Comparison of ENCODE assay signal across 8 mouse cellular contexts in genomic region chr17:7927582-7928535, GRCm38 (mm10). TPM values are rescaled to one million over a fixed set of nuclear protein-coding genes. Genes with fewer than 3 reads are reported as not detected.
DNase-seq lines count a peak whose midpoint lies in the region; ATAC-seq lines count a peak whose summit lies in the region.

No protein-coding gene starts in this region.

- H3K36me3 ChIP-seq in hindbrain, embryonic 10.5 days: no peaks in the 10 kb centered on the region
- H3K36me3 ChIP-seq in hindbrain, embryonic 12.5 days: no peaks in the 10 kb centered on the region

- ATAC-seq in hindbrain, embryonic 12.5 days (ENCODE audit: low FRiP score): no peak
- peak; percentile 62 for ATAC-seq in activated CD4-positive, CD25-positive, alpha-beta regulatory T cell, adult 4 months
- peak; percentile 69 for ATAC-seq in common myeloid progenitor, adult 5-6 weeks (replicated peaks; ENCODE audit: low read depth, poor library complexity, severe bottlenecking)

- no peak overlapping the region for H3K4me3 ChIP-seq in hindbrain, embryonic 10.5 days
- no peak overlapping the region for H3K4me3 ChIP-seq in hindbrain, embryonic 12.5 days

- H3K9ac ChIP-seq in hindbrain, embryonic 12.5 days: no peak overlapping the region

- 71% methylated on average over 24 of the region's 24 CpGs for WGBS in hindbrain, embryonic 10.5 days
- 72% methylated on average over 24 of the region's 24 CpGs for WGBS in hindbrain, embryonic 12.5 days

- no peak overlapping the region for H3K27ac ChIP-seq in hindbrain, embryonic 10.5 days
- H3K27ac ChIP-seq in hindbrain, embryonic 12.5 days: no peak overlapping the region

- no peaks in the 10 kb centered on the region for H3K27me3 ChIP-seq in hindbrain, embryonic 10.5 days (ENCODE audit: insufficient read depth, poor library complexity, severe bottlenecking)
- H3K27me3 ChIP-seq in hindbrain, embryonic 12.5 days: no peaks in the 10 kb centered on the region

- H3K4me1 ChIP-seq in hindbrain, embryonic 10.5 days (replicated peaks): peaks cover 11% of the 10 kb centered on the region
- H3K4me1 ChIP-seq in hindbrain, embryonic 12.5 days: peaks cover 7% of the 10 kb centered on the region

- no peaks in the 10 kb centered on the region for H3K9me3 ChIP-seq in hindbrain, embryonic 10.5 days
- no peaks in the 10 kb centered on the region for H3K9me3 ChIP-seq in hindbrain, embryonic 12.5 days (replicated peaks)

- intact Hi-C loops in heart, postnatal 36 days (cut with DNase I): loop anchor here (2.0 kb wide), 1 partner anchor 59 kb away; no protein-coding TSS in a partner anchor
- intact Hi-C loops in left cerebral cortex, postnatal 4 days (cut with DNase I): loop anchor here (5.0 kb wide), 1 partner anchor 61 kb away; no protein-coding TSS in a partner anchor

- no peak overlapping the region for H3K4me2 ChIP-seq in hindbrain, embryonic 12.5 days (replicated peaks)

- peak; percentile 54 for DNase-seq in hindbrain, embryonic 10.5 days (ENCODE audit: low spot score)
- peak; percentile 72 for DNase-seq in heart, postnatal 36 days
- DNase-seq in left cerebral cortex, postnatal 4 days: peak; percentile 74
- DNase-seq in natural killer cell, adult 2 months (ENCODE audit: low spot score in 2 of 2): peak; percentile 93
- DNase-seq in thymus, adult 18-20 months: peak; percentile 66 to 79

RNA-seq across cellular contexts. Expression of gene Tagap, which starts 2.1 kb away (rescaled TPM):
- polyA plus RNA-seq in hindbrain, embryonic 10.5 days (2016; fragmentation: Nextera tagmentation; extraction: Ambion mirVana): 0.58 and 0.76 TPM in 2 replicates
- 0.26 and 0.63 TPM in 2 replicates for polyA plus RNA-seq in hindbrain, embryonic 12.5 days (2016; fragmentation: Nextera tagmentation; extraction: Ambion mirVana)
- 100 to 1,000 TPM in 1 of 2 experiments, 10 to 100 TPM in 1; 88.1 to 107 TPM for polyA plus RNA-seq in activated CD4-positive, CD25-positive, alpha-beta regulatory T cell, adult 4 months (2017; shearing (Covaris generic))
- total RNA-seq in common myeloid progenitor, adult 5-6 weeks (2017): 10.1 and 12.4 TPM in 2 replicates
- total RNA-seq in heart, postnatal 36 days (2021): 1 to 10 TPM; 2.3 to 3.3 TPM
- 1 to 10 TPM; 3.6 to 3.9 TPM for total RNA-seq in left cerebral cortex, postnatal 4 days (2021)

RNA-seq across cellular contexts. Expression of gene Rsph3a, which starts 17.6 kb away (rescaled TPM):
- polyA plus RNA-seq in hindbrain, embryonic 10.5 days (2016; fragmentation: Nextera tagmentation; extraction: Ambion mirVana): 60.2 and 61.8 TPM in 2 replicates
- 63.8 and 77.0 TPM in 2 replicates for polyA plus RNA-seq in hindbrain, embryonic 12.5 days (2016; fragmentation: Nextera tagmentation; extraction: Ambion mirVana)
- 10 to 100 TPM; 21.3 to 34.9 TPM for polyA plus RNA-seq in activated CD4-positive, CD25-positive, alpha-beta regulatory T cell, adult 4 months (2017; shearing (Covaris generic))
- total RNA-seq in common myeloid progenitor, adult 5-6 weeks (2017): 20.1 and 32.4 TPM in 2 replicates
- 10 to 100 TPM; 32.1 to 41.9 TPM for total RNA-seq in heart, postnatal 36 days (2021)
- 10 to 100 TPM; 47.3 TPM for total RNA-seq in left cerebral cortex, postnatal 4 days (2021)
